Mouse (Mus musculus) cerebellum, adult 2 months (tissue): Measurements from ENCODE around the gene Olfml2a.

Source experiments
- CTCF ChIP-seq: fragments of 200-500 bp; IDR thresholded peaks from 2 replicates; pipeline ENCODE4 v1.5.1; 2011; ENCODE audit warnings: low read depth, mild to moderate bottlenecking, control low read depth, low read length, moderate library complexity, borderline replicate concordance; ENCODE audit not compliant: insufficient read depth
- POLR2A ChIP-seq: fragments of 200-500 bp; IDR thresholded peaks from 2 replicates; pipeline ENCODE4 v1.6.1; 2011; ENCODE audit warnings: low read length, control low read depth, borderline replicate concordance; ENCODE audit not compliant: insufficient read depth

- no peak for TF ChIP-seq POLR2A
- no peak for TF ChIP-seq CTCF
These were observed 42.4 kb downstream of the Olfml2a start for GRCm38 (mm10) chr2:38974171-38974570.
